Mouse (Mus musculus) ovary, postnatal 36 days (tissue): ENCODE measurements around the gene P4hb.
"Not testable (repeated sequence)": the region's sequence is repeated elsewhere in the genome, so short reads cannot be mapped to it uniquely, and the experiment has no call there.

Experiments
- DNase-seq: peaks from one replicate; pipeline ENCODE4 v3.0.0; 2022; ENCODE audit warnings: low spot score, mixed read lengths

The P4hb gene

GRCm38 (mm10) chr11:120572417-120572751 is 669 bp downstream of the P4hb start:
- no peak for DNase-seq

GRCm38 (mm10) chr11:120571754-120572416 is 1.2 kb downstream of the P4hb start:
- DNase-seq: no peak

GRCm38 (mm10) chr11:120571122-120571521 is 1.9 kb downstream of the P4hb start:
- DNase-seq: no peak

GRCm38 (mm10) chr11:120568324-120568723 is 4.7 kb downstream of the P4hb start:
- DNase-seq: no peak

GRCm38 (mm10) chr11:120565114-120565513 is 7.9 kb downstream of the P4hb start:
- no peak for DNase-seq

- DNase-seq: no peak
Measured at GRCm38 (mm10) chr11:120562949-120563348, 10.1 kb downstream of the P4hb start.

GRCm38 (mm10) chr11:120560952-120561728 is 11.9 kb downstream of the P4hb start:
- no peak for DNase-seq

- DNase-seq: not testable (repeated sequence)
Measured at GRCm38 (mm10) chr11:120558843-120559242, 14.2 kb downstream of the P4hb start.

GRCm38 (mm10) chr11:120555260-120555659 is 17.8 kb downstream of the P4hb start:
- no peak for DNase-seq

GRCm38 (mm10) chr11:120554834-120555233 is 18.2 kb downstream of the P4hb start:
- no peak for DNase-seq

- no peak for DNase-seq
Measured at GRCm38 (mm10) chr11:120552736-120553135, 20.3 kb downstream of the P4hb start.

GRCm38 (mm10) chr11:120550810-120551440 is 22.1 kb downstream of the P4hb start, which contains the start of gene Ppp1r27:
Ppp1r27 (minus strand) TSS chr11:120551132.
- DNase-seq: no peak

- DNase-seq: no peak
Measured at GRCm38 (mm10) chr11:120549986-120550809, 22.9 kb downstream of the P4hb start.

- DNase-seq: peak; percentile 94
Measured at GRCm38 (mm10) chr11:120549168-120549945, 23.7 kb downstream of the P4hb start, which contains the start of gene Mcrip1. Mcrip1 (minus strand) TSS chr11:120549727.

- no peak for DNase-seq
Measured at GRCm38 (mm10) chr11:120548786-120549167, 24.3 kb downstream of the P4hb start.

GRCm38 (mm10) chr11:120548214-120548613 is 24.8 kb downstream of the P4hb start:
- no peak for DNase-seq

GRCm38 (mm10) chr11:120547469-120547868 is 25.6 kb downstream of the P4hb start:
- no peak for DNase-seq

- no peak for DNase-seq
Measured at GRCm38 (mm10) chr11:120545964-120546363, 27.1 kb downstream of the P4hb start.

- no peak for DNase-seq
Measured at GRCm38 (mm10) chr11:120542376-120542775, 30.7 kb downstream of the P4hb start.

GRCm38 (mm10) chr11:120541907-120542306 is 31.1 kb downstream of the P4hb start:
- no peak for DNase-seq

- no peak for DNase-seq
Measured at GRCm38 (mm10) chr11:120539285-120540014, 33.6 kb downstream of the P4hb start.
